Mouse (Mus musculus) B cell, adult 2 months (primary cell): ENCODE results near the gene Parp12.

Experiments used
- DNase-seq, 2 experiments: peaks; one replicate each; pipeline ENCODE4 v3.0.0; 2022

Gene Parp12

GRCm38 (mm10) chr6:39057161-39057560 is 61.0 kb downstream of the Parp12 start:
- DNase-seq, result no peak

GRCm38 (mm10) chr6:39055831-39056261 is 62.3 kb downstream of the Parp12 start:
- DNase-seq, result peak; percentile 24 to 32

- peak in 1 of 2 experiments; percentile 8 for DNase-seq
Observed at GRCm38 (mm10) chr6:39054878-39055508, 63.2 kb downstream of the Parp12 start.

GRCm38 (mm10) chr6:39054206-39054864 is 63.8 kb downstream of the Parp12 start:
- DNase-seq, result no peak

GRCm38 (mm10) chr6:39052636-39053035 is 65.5 kb downstream of the Parp12 start:
- DNase-seq, result no peak

- DNase-seq, result no peak
Observed at GRCm38 (mm10) chr6:39051799-39052556, 66.2 kb downstream of the Parp12 start.

GRCm38 (mm10) chr6:39050836-39051235 is 67.3 kb downstream of the Parp12 start:
- DNase-seq, result no peak

- no peak for DNase-seq
Observed at GRCm38 (mm10) chr6:39049141-39049540, 69.0 kb downstream of the Parp12 start.

GRCm38 (mm10) chr6:39040451-39040850 is 77.7 kb downstream of the Parp12 start:
- DNase-seq, result no peak
